ENCODE assay signal across 15 mouse cellular contexts in genomic region chr9:96787797-96788196, GRCm38 (mm10). TPM values are rescaled to one million over a fixed set of nuclear protein-coding genes. Genes with fewer than 3 reads are reported as not detected.
DNase-seq lines count a peak whose midpoint lies in the region; ATAC-seq and TF ChIP-seq lines count a peak whose summit lies in the region.
"Had no signal": no experiment of that assay in that cellular context is flagged by ENCODE, and none has a peak within 500 bp of the region (broad histone marks: within the 10 kb centered on the region; RNA-seq: fewer than 3 reads in every experiment).

No protein-coding gene starts in this region.

- H3K27me3 ChIP-seq in G1E (ENCODE audit: insufficient read depth, low read length), result peaks cover 20% of the 10 kb centered on the region; the same call in 1 of the 2 replicates
- H3K27me3 ChIP-seq in heart, embryonic 12.5 days (replicated peaks), result no peaks in the 10 kb centered on the region
- H3K27me3 ChIP-seq: hindbrain, embryonic 13.5 days had no signal

- ATAC-seq in G1E (ENCODE audit: extremely low read depth, insufficient number of reproducible peaks, low FRiP score, poor library complexity, severe bottlenecking), result peak; percentile 87
- peak; percentile 57 for ATAC-seq in inflammation-experienced regulatory T-cells, adult 6 months
- no peak for ATAC-seq in heart, embryonic 12.5 days (ENCODE audit: insufficient number of reproducible peaks, low FRiP score)

- no peak overlapping the region for H3K4me2 ChIP-seq in heart, embryonic 12.5 days
- H3K4me2 ChIP-seq: hindbrain, embryonic 13.5 days had no signal

- H3K4me3 ChIP-seq in G1E (ENCODE audit: low read depth, low read length), result no peak overlapping the region
- no peak overlapping the region for H3K4me3 ChIP-seq in heart, embryonic 12.5 days
- H3K4me3 ChIP-seq: heart, embryonic 10.5 days; hindbrain, embryonic 13.5 days; limb, embryonic 10.5 days had no signal

- 82% methylated on average over 10 of the region's 10 CpGs for WGBS in heart, embryonic 12.5 days

- no peaks in the 10 kb centered on the region for H3K9me3 ChIP-seq in G1E (replicated peaks)
- no peaks in the 10 kb centered on the region for H3K9me3 ChIP-seq in heart, embryonic 12.5 days (replicated peaks)
- H3K9me3 ChIP-seq: heart, embryonic 10.5 days; hindbrain, embryonic 13.5 days; limb, embryonic 10.5 days had no signal

- no peak for TF ChIP-seq CTCF in G1E (IDR thresholded peaks at IDR 0.05; ENCODE audit: low read depth, low read length)

- peak; percentile 94 for DNase-seq in 416B (ENCODE audit: low read depth)
- DNase-seq in G1E (ENCODE audit: low spot score), result peak; percentile 14
- DNase-seq in kidney, postnatal 25 days, result peak; percentile 38 to 44
- no peak for DNase-seq in testis, postnatal 14 days (ENCODE audit: low spot score)
- DNase-seq in neural tube, embryonic 10.5 days (ENCODE audit: extremely low spot score, low spot score), result no peak
- no peak for DNase-seq in adrenal gland, postnatal 4 days (ENCODE audit: low spot score in 2 of 2)
- DNase-seq: cerebellum, adult 2 months; layer of hippocampus, adult 9-11 months; right cerebral cortex, postnatal 14 days had no signal

- H3K27ac ChIP-seq in heart, embryonic 12.5 days (ENCODE audit: poor library complexity, severe bottlenecking), result no peak overlapping the region
- H3K27ac ChIP-seq: heart, embryonic 10.5 days; hindbrain, embryonic 13.5 days; limb, embryonic 10.5 days; macrophage had no signal

- peaks cover 50% of the 10 kb centered on the region for H3K4me1 ChIP-seq in G1E (ENCODE audit: insufficient read depth, low read depth, low read length)
- H3K4me1 ChIP-seq in heart, embryonic 12.5 days (replicated peaks), result peaks cover 19% of the 10 kb centered on the region
- H3K4me1 ChIP-seq: hindbrain, embryonic 13.5 days had no signal

- no peak overlapping the region for H3K9ac ChIP-seq in heart, embryonic 12.5 days
- H3K9ac ChIP-seq: hindbrain, embryonic 13.5 days had no signal

- H3K36me3 ChIP-seq in G1E (replicated peaks), result no peaks in the 10 kb centered on the region
- no peaks in the 10 kb centered on the region for H3K36me3 ChIP-seq in heart, embryonic 12.5 days
- H3K36me3 ChIP-seq: heart, embryonic 10.5 days; hindbrain, embryonic 13.5 days; limb, embryonic 10.5 days had no signal

RNA-seq across cellular contexts. Expression of gene Zbtb38, which starts 35.2 kb away (rescaled TPM):
- total RNA-seq in G1E (2014; fragmentation: Nextera tagmentation) (38.2 and 50.9 TPM in 2 replicates), G1E (2017) (36.2 and 37.6 TPM in 2 replicates)
- polyA plus RNA-seq in G1E (2012), result 2.9 and 3.7 TPM in 2 replicates
- 10 to 100 TPM; 53.9 to 73.9 (median 69.4) TPM for polyA plus RNA-seq in inflammation-experienced regulatory T-cells, adult 6 months (2017; shearing (Covaris generic))
- polyA plus RNA-seq in heart, embryonic 12.5 days (2016; fragmentation: Nextera tagmentation; extraction: Ambion mirVana), result 31.3 and 32.1 TPM in 2 replicates
- 10 to 100 TPM; 42.8 to 43.1 TPM for total RNA-seq in adrenal gland, postnatal 4 days (2021)

Comparison
In these comparisons a context has a peak if more than half of its experiments do, and no peak if none do; other contexts are left out.
1. DNase-seq: peak in 416B (single experiment), G1E (single experiment) and kidney, postnatal 25 days (2 of 2); none in testis, postnatal 14 days (single experiment), neural tube, embryonic 10.5 days (single experiment) and adrenal gland, postnatal 4 days (0 of 2).